Mouse (Mus musculus) embryonic facial prominence, embryonic 15.5 days (tissue): ENCODE measurements around the gene Hist1h1d. TPM values are rescaled to one million over a fixed set of nuclear protein-coding genes. Genes with fewer than 3 reads are reported as not detected.

Experiments
- ATAC-seq: fragments of 200-750 bp; cut with Nextera tagmentation; 2 replicates; pipeline ENCODE4 v1.8.0; 2017; ENCODE audit warnings: low read depth, moderate TSS enrichment; ENCODE audit not compliant: insufficient number of reproducible peaks, low FRiP score, low TSS enrichment
- H3K27ac ChIP-seq: fragments of 300-500 bp; sonication (generic); replicated peaks from 2 replicates; pipeline ENCODE4 v1.5.1; 2015; ENCODE audit warnings: mild to moderate bottlenecking, inconsistent platforms
- H3K27me3 ChIP-seq: fragments of 300-500 bp; sonication (generic); 2 replicates; pipeline ENCODE4 v1.6.1; 2015; ENCODE audit warnings: inconsistent platforms
- H3K36me3 ChIP-seq: fragments of 300-500 bp; sonication (generic); 2 replicates; pipeline ENCODE4 v1.6.1; 2015; ENCODE audit warnings: mild to moderate bottlenecking, inconsistent platforms
- H3K4me1 ChIP-seq: fragments of 300-500 bp; sonication (generic); 2 replicates; pipeline ENCODE4 v1.6.1; 2015; ENCODE audit warnings: inconsistent platforms
- H3K4me2 ChIP-seq: fragments of 300-500 bp; sonication (generic); replicated peaks from 2 replicates; pipeline ENCODE4 v1.6.1; 2015; ENCODE audit warnings: mild to moderate bottlenecking, inconsistent platforms
- H3K4me3 ChIP-seq: fragments of 300-500 bp; sonication (generic); replicated peaks from 2 replicates; pipeline ENCODE4 v1.5.1; 2015; ENCODE audit warnings: mild to moderate bottlenecking, inconsistent platforms
- H3K9ac ChIP-seq: fragments of 300-500 bp; sonication (generic); 2 replicates; pipeline ENCODE4 v1.6.1; 2015; ENCODE audit warnings: inconsistent platforms
- H3K9me3 ChIP-seq: fragments of 300-500 bp; sonication (generic); replicated peaks from 2 replicates; pipeline ENCODE4 v1.6.1; 2016; ENCODE audit warnings: inconsistent platforms
- WGBS: fragments of 180-500 bp; shearing (Covaris S2); methylation state at CpG from one replicate; pipeline ENCODE4 v1.1.7; 2015; 5-methylcytosine and 5-hydroxymethylcytosine counted together
- microRNA-seq: library from miRNA; unstranded; fragments of <30 nt; microRNA quantifications from one replicate; pipeline ENCODE4, GENCODE M21; 2016; ENCODE audit warnings: borderline number of aligned reads
- polyA plus RNA-seq: library from polyadenylated mRNA; unstranded; fragments of >200 nt; fragmentation: Nextera tagmentation; extraction: Ambion mirVana; gene quantifications from 2 replicates; pipeline ENCODE4 v1.2.1, GENCODE M21; 2015

Hist1h1d gene
- polyA plus RNA-seq, 1 experiment from 2014 or later, result 0.44 TPM

GRCm38 (mm10) chr13:23605052-23605451, 52.0 kb downstream of the Hist1h1d start:
- H3K27me3 ChIP-seq, result no peaks in the 10 kb centered on the region
- no peak overlapping the region for H3K4me2 ChIP-seq
- ATAC-seq, result no peak
- H3K4me1 ChIP-seq, result no peaks in the 10 kb centered on the region
- no peak overlapping the region for H3K9ac ChIP-seq
- H3K27ac ChIP-seq, result no peak overlapping the region
- 90% methylated on average over 3 of the region's 3 CpGs for WGBS
- no peak overlapping the region for H3K4me3 ChIP-seq
- no peaks in the 10 kb centered on the region for H3K9me3 ChIP-seq
- H3K36me3 ChIP-seq, result no peaks in the 10 kb centered on the region

GRCm38 (mm10) chr13:23609209-23609608, 56.1 kb downstream of the Hist1h1d start:
- Histone ChIP-seq H3K9me3 (no peaks in the 10 kb centered on the region), H3K4me3 (no peak overlapping the region), H3K4me2 (no peak overlapping the region), H3K4me1 (no peaks in the 10 kb centered on the region), H3K27me3 (no peaks in the 10 kb centered on the region), H3K9ac (no peak overlapping the region), H3K27ac (no peak overlapping the region), H3K36me3 (no peaks in the 10 kb centered on the region)
- ATAC-seq, result no peak
- 84% methylated on average over 4 of the region's 4 CpGs for WGBS

- Histone ChIP-seq H3K4me3 (no peak overlapping the region), H3K9ac (no peak overlapping the region), H3K27me3 (no peaks in the 10 kb centered on the region), H3K4me1 (no peaks in the 10 kb centered on the region), H3K4me2 (no peak overlapping the region), H3K9me3 (no peaks in the 10 kb centered on the region), H3K27ac (no peak overlapping the region), H3K36me3 (no peaks in the 10 kb centered on the region)
- ATAC-seq, result no peak
These were observed 56.8 kb downstream of the Hist1h1d start for GRCm38 (mm10) chr13:23609844-23610243.

Small RNAs within 50 kb of the gene (microRNA-seq; reads per million reads assigned to microRNA genes)
- gene Gm44297 (not detected), gene Gm44359 (not detected), gene Gm44394 (not detected), gene n-TStga1 (2.8 reads per million, percentile 11 among the genes with 10 or more reads in this experiment)

Other genes with a start within 250 kb of the Hist1h1d start
- 38.5 and 43.1 TPM in 2 replicates for gene Zfp322a, start 184.1 kb upstream of the Hist1h1d start, polyA plus RNA-seq
- 12.2 and 12.7 TPM in 2 replicates for gene Abt1, start 129.4 kb upstream of the Hist1h1d start, polyA plus RNA-seq
- 0.04 TPM in 1 of 2 replicates, not detected in the other for gene Btn1a1, start 87.4 kb upstream of the Hist1h1d start, polyA plus RNA-seq
- gene Btn2a2, start 64.4 kb upstream of the Hist1h1d start, polyA plus RNA-seq, result 0.55 and 0.65 TPM in 2 replicates
- 6.1 and 7.1 TPM in 2 replicates for gene Hist1h4h, start 22.2 kb upstream of the Hist1h1d start, polyA plus RNA-seq
- gene Hist1h2af, start 19.4 kb upstream of the Hist1h1d start, polyA plus RNA-seq, result 2.7 and 3.4 TPM in 2 replicates
- gene Hist1h3g, start 17.8 kb upstream of the Hist1h1d start, polyA plus RNA-seq, result 3.2 and 5.3 TPM in 2 replicates
- 1.0 and 1.1 TPM in 2 replicates for gene Hist1h2bh, start 9.9 kb upstream of the Hist1h1d start, polyA plus RNA-seq
- 0.25 and 0.37 TPM in 2 replicates for gene Hist1h3f, start 9.2 kb upstream of the Hist1h1d start, polyA plus RNA-seq
- gene Hist1h4f, start 1.6 kb upstream of the Hist1h1d start, polyA plus RNA-seq, result 1.1 and 1.7 TPM in 2 replicates
- gene Hist1h3e, start 9.1 kb downstream of the Hist1h1d start, polyA plus RNA-seq, result 3.7 and 4.4 TPM in 2 replicates
- gene Hist1h2ae, start 18.0 kb downstream of the Hist1h1d start, polyA plus RNA-seq, result 53.3 and 77.8 TPM in 2 replicates
- gene Hist1h2bg, start 18.1 kb downstream of the Hist1h1d start, polyA plus RNA-seq, result 6.5 and 8.3 TPM in 2 replicates
- 2.8 and 3.7 TPM in 2 replicates for gene Hist1h2bf, start 20.9 kb downstream of the Hist1h1d start, polyA plus RNA-seq
- 1.8 and 3.9 TPM in 2 replicates for gene Hist1h2ad, start 21.1 kb downstream of the Hist1h1d start, polyA plus RNA-seq
- 5.0 and 6.0 TPM in 2 replicates for gene Hist1h3d, start 22.5 kb downstream of the Hist1h1d start, polyA plus RNA-seq
- gene Hist1h4d, start 28.3 kb downstream of the Hist1h1d start, polyA plus RNA-seq, result 86.2 and 107 TPM in 2 replicates
- 2.7 and 3.6 TPM in 2 replicates for gene Hist1h2be, start 67.9 kb downstream of the Hist1h1d start, polyA plus RNA-seq
- gene Hist1h1e, start 69.3 kb downstream of the Hist1h1d start, polyA plus RNA-seq, result 14.7 and 20.7 TPM in 2 replicates
- gene Hist1h2ac, start 130.7 kb downstream of the Hist1h1d start, polyA plus RNA-seq, result 1.1 and 1.3 TPM in 2 replicates
- gene Hist1h2bc, start 130.9 kb downstream of the Hist1h1d start, polyA plus RNA-seq, result 63.3 and 66.8 TPM in 2 replicates
- not detected in 2 replicates for gene Hist1h1t, start 142.6 kb downstream of the Hist1h1d start, polyA plus RNA-seq
- 4.2 and 5.3 TPM in 2 replicates for gene Hist1h4c, start 145.2 kb downstream of the Hist1h1d start, polyA plus RNA-seq
- 8.7 and 13.0 TPM in 2 replicates for gene Hfe, start 157.6 kb downstream of the Hist1h1d start, polyA plus RNA-seq
- gene Hist1h1c, start 185.5 kb downstream of the Hist1h1d start, polyA plus RNA-seq, result 36.4 TPM in 2 replicates
- gene Hist1h3c, start 192.3 kb downstream of the Hist1h1d start, polyA plus RNA-seq, result 3.5 and 4.8 TPM in 2 replicates
- gene Hist1h2bb, start 193.5 kb downstream of the Hist1h1d start, polyA plus RNA-seq, result 2.0 and 2.1 TPM in 2 replicates
- gene Hist1h2ab, start 197.9 kb downstream of the Hist1h1d start, polyA plus RNA-seq, result 23.1 and 38.3 TPM in 2 replicates
- gene Hist1h3b, start 199.0 kb downstream of the Hist1h1d start, polyA plus RNA-seq, result 8.4 and 9.7 TPM in 2 replicates
- gene Hist1h4b, start 203.8 kb downstream of the Hist1h1d start, polyA plus RNA-seq, result 2.6 and 3.0 TPM in 2 replicates
- 0.39 and 0.42 TPM in 2 replicates for gene Hist1h4a, start 208.0 kb downstream of the Hist1h1d start, polyA plus RNA-seq
- gene Hist1h3a, start 209.1 kb downstream of the Hist1h1d start, polyA plus RNA-seq, result 2.3 and 3.5 TPM in 2 replicates
- 1.8 and 1.9 TPM in 2 replicates for gene Hist1h1a, start 210.4 kb downstream of the Hist1h1d start, polyA plus RNA-seq
- gene Trim38, start 216.7 kb downstream of the Hist1h1d start, polyA plus RNA-seq, result not detected in 2 replicates